Mouse (Mus musculus) c-Kit-positive CD71-positive TER-119-negative erythroid progenitor cells, embryonic 14.5 days (primary cell): ENCODE data around the gene Ebf3.

ENCODE experiments used
- DNase-seq: peaks from one replicate; pipeline ENCODE4 v3.0.0-alpha.2; 2013; ENCODE audit warnings: low read depth

The Ebf3 gene

GRCm38 (mm10) chr7:137312166-137312932 lies 1.9 kb downstream of the Ebf3 start:
- no peak for DNase-seq

GRCm38 (mm10) chr7:137311341-137312110 lies 2.7 kb downstream of the Ebf3 start:
- no peak for DNase-seq

GRCm38 (mm10) chr7:137310876-137311275 lies 3.4 kb downstream of the Ebf3 start:
- no peak for DNase-seq

GRCm38 (mm10) chr7:137310091-137310761 lies 4.0 kb downstream of the Ebf3 start:
- DNase-seq: no peak

- no peak for DNase-seq
Observed at GRCm38 (mm10) chr7:137309071-137310066, 4.9 kb downstream of the Ebf3 start.

GRCm38 (mm10) chr7:137308061-137309060 lies 5.9 kb downstream of the Ebf3 start:
- DNase-seq: no peak

- no peak for DNase-seq
Observed at GRCm38 (mm10) chr7:137307131-137307530, 7.1 kb downstream of the Ebf3 start.

- DNase-seq: no peak
Observed at GRCm38 (mm10) chr7:137306127-137306526, 8.1 kb downstream of the Ebf3 start.

- no peak for DNase-seq
Observed at GRCm38 (mm10) chr7:137303776-137304171, 10.5 kb downstream of the Ebf3 start.

GRCm38 (mm10) chr7:137302961-137303775 lies 11.1 kb downstream of the Ebf3 start:
- no peak for DNase-seq

- no peak for DNase-seq
Observed at GRCm38 (mm10) chr7:137302161-137302560, 12.1 kb downstream of the Ebf3 start.

GRCm38 (mm10) chr7:137301329-137301751 lies 12.9 kb downstream of the Ebf3 start:
- no peak for DNase-seq

- DNase-seq: no peak
Observed at GRCm38 (mm10) chr7:137300826-137301225, 13.4 kb downstream of the Ebf3 start.

- DNase-seq: no peak
Observed at GRCm38 (mm10) chr7:137300169-137300568, 14.1 kb downstream of the Ebf3 start.

GRCm38 (mm10) chr7:137297594-137298381 lies 16.5 kb downstream of the Ebf3 start:
- no peak for DNase-seq

GRCm38 (mm10) chr7:137297131-137297530 lies 17.1 kb downstream of the Ebf3 start:
- no peak for DNase-seq

GRCm38 (mm10) chr7:137295612-137296011 lies 18.6 kb downstream of the Ebf3 start:
- no peak for DNase-seq

- DNase-seq: no peak
Observed at GRCm38 (mm10) chr7:137294446-137294845, 19.8 kb downstream of the Ebf3 start.
